Mouse (Mus musculus) embryonic facial prominence, embryonic 13.5 days (tissue): ENCODE results near the gene C130050O18Rik. TPM values are rescaled to one million over a fixed set of nuclear protein-coding genes. Genes with fewer than 3 reads are reported as not detected.

Experiments used
- ATAC-seq: fragments of 200-750 bp; cut with Nextera tagmentation; 2 replicates; pipeline ENCODE4 v1.8.0; 2017; ENCODE audit warnings: low read depth; ENCODE audit not compliant: insufficient number of reproducible peaks, insufficient read depth, low FRiP score, low TSS enrichment
- H3K27ac ChIP-seq: fragments of 300-500 bp; sonication (generic); 2 replicates; pipeline ENCODE4 v1.5.1; 2015; ENCODE audit warnings: moderate library complexity, mild to moderate bottlenecking, inconsistent platforms
- H3K27me3 ChIP-seq: fragments of 300-500 bp; sonication (generic); 2 replicates; pipeline ENCODE4 v1.6.1; 2015; ENCODE audit warnings: mild to moderate bottlenecking, inconsistent platforms
- H3K36me3 ChIP-seq: fragments of 300-500 bp; sonication (generic); 2 replicates; pipeline ENCODE4 v1.6.1; 2015; ENCODE audit warnings: mild to moderate bottlenecking, inconsistent platforms
- H3K4me1 ChIP-seq: fragments of 300-500 bp; sonication (generic); 2 replicates; pipeline ENCODE4 v1.6.1; 2015; ENCODE audit warnings: inconsistent platforms
- H3K4me2 ChIP-seq: fragments of 300-500 bp; sonication (generic); 2 replicates; pipeline ENCODE4 v1.6.1; 2015; ENCODE audit warnings: moderate library complexity, mild to moderate bottlenecking, inconsistent platforms
- H3K4me3 ChIP-seq: fragments of 300-500 bp; sonication (generic); 2 replicates; pipeline ENCODE4 v1.5.1; 2015; ENCODE audit warnings: mild to moderate bottlenecking, inconsistent platforms
- H3K9ac ChIP-seq: fragments of 300-500 bp; sonication (generic); 2 replicates; pipeline ENCODE4 v1.6.1; 2015; ENCODE audit warnings: mild to moderate bottlenecking, inconsistent platforms
- H3K9me3 ChIP-seq: fragments of 300-500 bp; sonication (generic); 2 replicates; pipeline ENCODE4 v1.6.1; 2016; ENCODE audit warnings: inconsistent platforms
- WGBS: fragments of 180-500 bp; shearing (Covaris S2); methylation state at CpG from one replicate; pipeline ENCODE4 v1.1.7; 2015; ENCODE audit warnings: mixed read lengths; 5-methylcytosine and 5-hydroxymethylcytosine counted together
- polyA plus RNA-seq: library from polyadenylated mRNA; unstranded; fragments of >200 nt; fragmentation: Nextera tagmentation; extraction: Ambion mirVana; gene quantifications from 2 replicates; pipeline ENCODE4 v1.2.1, GENCODE M21; 2015

The C130050O18Rik gene
- polyA plus RNA-seq, 1 experiment from 2014 or later, result 3.1 TPM

GRCm38 (mm10) chr5:139416942-139417341 is 11.9 kb downstream of the C130050O18Rik start:
- Histone ChIP-seq H3K4me3 (no peak overlapping the region), H3K9ac (no peak overlapping the region), H3K9me3 (0 out of 2 replicates have a peak, but pooled peaks cover 3% of the 10 kb centered on the region), H3K36me3 (peaks cover 9% of the 10 kb centered on the region), H3K4me1 (peaks cover 5% of the 10 kb centered on the region; the same call in 1 of the 2 replicates), H3K27ac (no peak overlapping the region), H3K27me3 (no peaks in the 10 kb centered on the region), H3K4me2 (no peak overlapping the region)
- ATAC-seq, result no peak
- WGBS, result 93% methylated on average over 4 of the region's 4 CpGs

GRCm38 (mm10) chr5:139417480-139417879 is 12.4 kb downstream of the C130050O18Rik start:
- peaks cover 9% of the 10 kb centered on the region for H3K36me3 ChIP-seq
- 92% methylated on average over 3 of the region's 3 CpGs for WGBS
- 0 out of 2 replicates have a peak, but pooled peaks cover 3% of the 10 kb centered on the region for H3K9me3 ChIP-seq
- ATAC-seq, result no peak
- no peaks in the 10 kb centered on the region for H3K27me3 ChIP-seq
- H3K4me1 ChIP-seq, result peaks cover 5% of the 10 kb centered on the region; the same call in 1 of the 2 replicates
- H3K4me3 ChIP-seq, result no peak overlapping the region
- H3K4me2 ChIP-seq, result no peak overlapping the region
- no peak overlapping the region for H3K27ac ChIP-seq
- H3K9ac ChIP-seq, result no peak overlapping the region

GRCm38 (mm10) chr5:139418110-139418509 is 13.0 kb downstream of the C130050O18Rik start:
- peaks cover 7% of the 10 kb centered on the region for H3K4me1 ChIP-seq
- no peak overlapping the region for H3K27ac ChIP-seq
- no peak overlapping the region for H3K4me2 ChIP-seq
- no peak overlapping the region for H3K9ac ChIP-seq
- H3K36me3 ChIP-seq, result peaks cover 9% of the 10 kb centered on the region
- H3K9me3 ChIP-seq, result 0 out of 2 replicates have a peak, but pooled peaks cover 3% of the 10 kb centered on the region
- no peak for ATAC-seq
- WGBS, result 78% methylated on average over 2 of the region's 2 CpGs
- H3K27me3 ChIP-seq, result no peaks in the 10 kb centered on the region
- H3K4me3 ChIP-seq, result no peak overlapping the region

GRCm38 (mm10) chr5:139418633-139419032 is 13.6 kb downstream of the C130050O18Rik start:
- Histone ChIP-seq H3K9me3 (0 out of 2 replicates have a peak, but pooled peaks cover 3% of the 10 kb centered on the region), H3K27me3 (no peaks in the 10 kb centered on the region), H3K4me3 (no peak overlapping the region), H3K4me2 (no peak overlapping the region), H3K4me1 (peaks cover 10% of the 10 kb centered on the region), H3K36me3 (peaks cover 9% of the 10 kb centered on the region), H3K9ac (no peak overlapping the region), H3K27ac (no peak overlapping the region)
- 43% methylated on average over 3 of the region's 3 CpGs for WGBS
- ATAC-seq, result no peak

- H3K4me1 ChIP-seq, result peaks cover 10% of the 10 kb centered on the region
- 60% methylated on average over 21 of the region's 21 CpGs for WGBS
- no peaks in the 10 kb centered on the region for H3K9me3 ChIP-seq
- peak within 1 kb of the TSS; percentile 23; the same call in 1 of the 2 replicates for H3K4me3 ChIP-seq
- peak within 1 kb of the TSS; percentile 47 for H3K4me2 ChIP-seq
- peak within 1 kb of the TSS; percentile 58 for H3K9ac ChIP-seq
- ATAC-seq, result no peak
- no peak within 1 kb of the TSS; the same call in 1 of the 2 replicates for H3K27ac ChIP-seq
- H3K36me3 ChIP-seq, result peaks cover 3% of the 10 kb centered on the region; the same call in 1 of the 2 replicates
- no peaks in the 10 kb centered on the region for H3K27me3 ChIP-seq
These were observed 18.2 kb downstream of the C130050O18Rik start, which contains the start of gene Gper1 for GRCm38 (mm10) chr5:139423026-139423865. Gene Gper1, plus strand, starts transcription at chr5:139423151.

GRCm38 (mm10) chr5:139425198-139425597 is 20.1 kb downstream of the C130050O18Rik start:
- WGBS, result 77% methylated on average over 9 of the region's 9 CpGs
- Histone ChIP-seq H3K9me3 (no peaks in the 10 kb centered on the region), H3K4me1 (peaks cover 15% of the 10 kb centered on the region), H3K27me3 (no peaks in the 10 kb centered on the region), H3K4me2 (no peak overlapping the region), H3K9ac (no peak overlapping the region), H3K36me3 (peaks cover 3% of the 10 kb centered on the region; the same call in 1 of the 2 replicates), H3K4me3 (no peak overlapping the region), H3K27ac (no peak overlapping the region)
- no peak for ATAC-seq

GRCm38 (mm10) chr5:139427001-139427400 is 21.9 kb downstream of the C130050O18Rik start:
- peaks cover 20% of the 10 kb centered on the region for H3K4me1 ChIP-seq
- no peak overlapping the region for H3K27ac ChIP-seq
- ATAC-seq, result no peak
- no peaks in the 10 kb centered on the region for H3K27me3 ChIP-seq
- no peaks in the 10 kb centered on the region for H3K9me3 ChIP-seq
- H3K9ac ChIP-seq, result no peak overlapping the region
- H3K36me3 ChIP-seq, result peaks cover 3% of the 10 kb centered on the region; the same call in 1 of the 2 replicates
- H3K4me3 ChIP-seq, result no peak overlapping the region
- no peak overlapping the region for H3K4me2 ChIP-seq
- 90% methylated on average over 9 of the region's 9 CpGs for WGBS

GRCm38 (mm10) chr5:139427989-139428388 is 22.9 kb downstream of the C130050O18Rik start:
- Histone ChIP-seq H3K4me3 (no peak overlapping the region), H3K9ac (no peak overlapping the region), H3K4me2 (no peak overlapping the region), H3K27ac (no peak overlapping the region), H3K4me1 (peaks cover 19% of the 10 kb centered on the region), H3K27me3 (no peaks in the 10 kb centered on the region), H3K9me3 (no peaks in the 10 kb centered on the region), H3K36me3 (peaks cover 3% of the 10 kb centered on the region; the same call in 1 of the 2 replicates)
- ATAC-seq, result no peak
- WGBS, result 84% methylated on average over 9 of the region's 9 CpGs

GRCm38 (mm10) chr5:139429818-139430341 is 24.8 kb downstream of the C130050O18Rik start:
- 41% methylated on average over 12 of the region's 12 CpGs for WGBS
- Histone ChIP-seq H3K9ac (no peak overlapping the region), H3K4me3 (no peak overlapping the region), H3K9me3 (no peaks in the 10 kb centered on the region), H3K27me3 (no peaks in the 10 kb centered on the region), H3K36me3 (peaks cover 3% of the 10 kb centered on the region; the same call in 1 of the 2 replicates), H3K4me2 (no peak overlapping the region), H3K27ac (no peak overlapping the region), H3K4me1 (peaks cover 15% of the 10 kb centered on the region; the same call in 1 of the 2 replicates)
- no peak for ATAC-seq

GRCm38 (mm10) chr5:139432333-139432732 is 27.3 kb downstream of the C130050O18Rik start:
- H3K9ac ChIP-seq, result no peak overlapping the region
- no peaks in the 10 kb centered on the region for H3K27me3 ChIP-seq
- H3K4me2 ChIP-seq, result no peak overlapping the region
- no peak for ATAC-seq
- 0 out of 2 replicates have a peak, but pooled peaks cover 3% of the 10 kb centered on the region for H3K36me3 ChIP-seq
- WGBS, result 60% methylated on average over 6 of the region's 6 CpGs
- H3K27ac ChIP-seq, result no peak overlapping the region
- H3K4me3 ChIP-seq, result no peak overlapping the region
- H3K9me3 ChIP-seq, result no peaks in the 10 kb centered on the region
- H3K4me1 ChIP-seq, result peaks cover 15% of the 10 kb centered on the region; the same call in 1 of the 2 replicates

GRCm38 (mm10) chr5:139432747-139433508 is 27.8 kb downstream of the C130050O18Rik start:
- Histone ChIP-seq H3K4me1 (peaks cover 15% of the 10 kb centered on the region; the same call in 1 of the 2 replicates), H3K27me3 (no peaks in the 10 kb centered on the region), H3K9ac (no peak overlapping the region), H3K4me3 (no peak overlapping the region), H3K27ac (no peak overlapping the region), H3K4me2 (no peak overlapping the region), H3K36me3 (0 out of 2 replicates have a peak, but pooled peaks cover 3% of the 10 kb centered on the region), H3K9me3 (no peaks in the 10 kb centered on the region)
- WGBS, result 57% methylated on average over 7 of the region's 7 CpGs
- no peak for ATAC-seq
